Mouse (Mus musculus) heart, adult 2 months (tissue): Measurements from ENCODE around the gene Hdac5.

Experiments
- CTCF ChIP-seq: fragments of 200-600 bp; IDR thresholded peaks from 2 replicates; pipeline ENCODE4 v1.8.1; 2022; ENCODE audit warnings: antibody characterized with exemption, mild to moderate bottlenecking, moderate library complexity
- EP300 ChIP-seq: fragments of 200-500 bp; IDR thresholded peaks from 2 replicates; pipeline ENCODE4 v1.6.1; 2011; ENCODE audit warnings: low read depth, low read length, control low read depth; ENCODE audit not compliant: insufficient read depth
- POLR2A ChIP-seq: fragments of 200-500 bp; IDR thresholded peaks from 2 replicates; pipeline ENCODE4 v1.6.1; 2011; ENCODE audit warnings: mild to moderate bottlenecking, low read depth, low read length, control low read depth; ENCODE audit not compliant: insufficient read depth

GRCm38 (mm10) chr11:102219994-102220346, 10.0 kb downstream of the Hdac5 start:
- TF ChIP-seq CTCF (no peak), EP300 (peak; percentile 74; the same call in 1 of the 2 replicates), POLR2A (0 out of 2 replicates have a peak, but pooled peaks have one; percentile 6)
